Mouse (Mus musculus): ENCODE results near the gene Neurl4.

DNA sequence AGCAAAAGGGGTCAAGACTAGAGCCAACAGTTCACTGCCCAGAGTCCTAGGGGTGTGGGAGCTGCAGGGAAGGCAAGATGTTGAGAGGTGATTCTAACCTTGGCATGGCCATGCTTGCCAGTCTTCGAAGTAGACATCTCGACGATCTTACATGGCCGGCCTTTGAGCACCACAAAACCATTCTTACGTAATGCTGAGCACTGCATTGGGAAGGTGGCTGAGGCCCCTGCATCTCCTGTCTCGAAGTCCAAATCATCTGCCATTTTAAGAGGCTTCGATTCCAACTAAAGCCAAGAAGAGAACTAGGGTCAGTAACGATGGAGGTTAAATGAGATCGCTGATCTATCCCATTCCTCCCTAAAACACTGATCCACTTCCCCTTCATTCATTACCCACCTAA lies 18.2 kb downstream of the Neurl4 start:
- no peak for TF ChIP-seq POLR2A (IDR thresholded peaks at IDR 0.05; ENCODE audit: insufficient read depth, low read length)
- TF ChIP-seq CTCF (IDR thresholded peaks at IDR 0.05; ENCODE audit: low read depth, low read length): no peak
- TF ChIP-seq EP300 (IDR thresholded peaks at IDR 0.05; ENCODE audit: insufficient read depth, low read depth, low read length): no peak
